Mouse (Mus musculus) heart, embryonic 16.5 days (tissue): Measurements from ENCODE around the gene Adssl1. TPM values are rescaled to one million over a fixed set of nuclear protein-coding genes. Genes with fewer than 3 reads are reported as not detected.

Source experiments
- ATAC-seq: fragments of 200-750 bp; cut with Nextera tagmentation; replicated peaks from 2 replicates; pipeline ENCODE4 v1.8.0; 2017; ENCODE audit warnings: moderate number of reproducible peaks; ENCODE audit not compliant: insufficient read depth, low FRiP score; ENCODE audit errors: extremely low read depth
- H3K27ac ChIP-seq: fragments of 300-500 bp; sonication (generic); 2 replicates; pipeline ENCODE4 v1.5.1; 2014; ENCODE audit warnings: mild to moderate bottlenecking, low read length, control low read depth, moderate library complexity
- H3K27me3 ChIP-seq: fragments of 300-500 bp; sonication (generic); 2 replicates; pipeline ENCODE4 v1.6.1; 2014; ENCODE audit warnings: low read length, mixed read lengths; ENCODE audit not compliant: control insufficient read depth, insufficient read depth
- H3K36me3 ChIP-seq: fragments of 300-500 bp; sonication (generic); 2 replicates; pipeline ENCODE4 v1.6.1; 2014; ENCODE audit not compliant: control insufficient read depth, insufficient read depth
- H3K4me1 ChIP-seq: fragments of 300-500 bp; sonication (generic); 2 replicates; pipeline ENCODE4 v1.6.1; 2014; ENCODE audit warnings: low read length, mixed read lengths; ENCODE audit not compliant: control insufficient read depth, insufficient read depth
- H3K4me2 ChIP-seq: fragments of 300-500 bp; sonication (generic); 2 replicates; pipeline ENCODE4 v1.6.1; 2014; ENCODE audit warnings: low read depth, mild to moderate bottlenecking, control low read depth, low read length
- H3K4me3 ChIP-seq: fragments of 300-500 bp; sonication (generic); 2 replicates; pipeline ENCODE4 v1.5.1; 2014; ENCODE audit warnings: mild to moderate bottlenecking, control low read depth, low read length
- H3K9ac ChIP-seq: fragments of 300-500 bp; sonication (generic); 2 replicates; pipeline ENCODE4 v1.6.1; 2014; ENCODE audit warnings: low read length, control low read depth
- H3K9me3 ChIP-seq: fragments of 300-500 bp; sonication (generic); replicated peaks from 2 replicates; pipeline ENCODE4 v1.6.1; 2016; ENCODE audit warnings: low read length; ENCODE audit not compliant: control insufficient read depth
- WGBS: fragments of 180-500 bp; shearing (Covaris S2); extraction: QIAGEN DNeasy Blood & Tissue Kit; methylation state at CpG from one replicate; pipeline ENCODE4 v1.1.7; 2014; 5-methylcytosine and 5-hydroxymethylcytosine counted together
- polyA plus RNA-seq: library from polyadenylated mRNA; unstranded; fragments of >200 nt; fragmentation: Nextera tagmentation; extraction: Ambion mirVana; gene quantifications from 2 replicates; pipeline ENCODE4 v1.2.1, GENCODE M21; 2015

Adssl1 gene
- polyA plus RNA-seq, 1 experiment from 2014 or later: 118 TPM

- H3K9ac ChIP-seq: no peak overlapping the region
- H3K27me3 ChIP-seq: no peaks in the 10 kb centered on the region
- H3K4me1 ChIP-seq: peaks cover 28% of the 10 kb centered on the region
- no peak overlapping the region for H3K4me3 ChIP-seq
- H3K9me3 ChIP-seq: no peaks in the 10 kb centered on the region
- ATAC-seq: no peak
- WGBS: 61% methylated on average over 9 of the region's 9 CpGs
- H3K4me2 ChIP-seq: no peak overlapping the region
- H3K27ac ChIP-seq: peak overlapping the region; percentile 98; the same call in 1 of the 2 replicates
- 0 out of 2 replicates have a peak, but pooled peaks cover 3% of the 10 kb centered on the region for H3K36me3 ChIP-seq
These were observed 3.2 kb upstream of the Adssl1 start for GRCm38 (mm10) chr12:112616668-112617067.

GRCm38 (mm10) chr12:112617184-112617583 lies 2.7 kb upstream of the Adssl1 start:
- Histone ChIP-seq H3K4me1 (peaks cover 33% of the 10 kb centered on the region), H3K36me3 (no peaks in the 10 kb centered on the region), H3K27me3 (no peaks in the 10 kb centered on the region), H3K4me2 (no peak overlapping the region), H3K9me3 (no peaks in the 10 kb centered on the region), H3K27ac (peak overlapping the region; percentile 98), H3K4me3 (no peak overlapping the region), H3K9ac (no peak overlapping the region)
- ATAC-seq: no peak
- WGBS: 56% methylated on average over 11 of the region's 11 CpGs

- H3K27ac ChIP-seq: peak overlapping the region; percentile 98
- H3K4me3 ChIP-seq: no peak overlapping the region
- H3K9me3 ChIP-seq: no peaks in the 10 kb centered on the region
- peak overlapping the region; percentile 86 for H3K9ac ChIP-seq
- H3K27me3 ChIP-seq: no peaks in the 10 kb centered on the region
- peak overlapping the region; percentile 89; the same call in 1 of the 2 replicates for H3K4me2 ChIP-seq
- peaks cover 39% of the 10 kb centered on the region for H3K4me1 ChIP-seq
- peak; percentile 79 for ATAC-seq
- H3K36me3 ChIP-seq: no peaks in the 10 kb centered on the region
- 8% methylated on average over 8 of the region's 8 CpGs for WGBS
These were observed 1.9 kb upstream of the Adssl1 start for GRCm38 (mm10) chr12:112617898-112618380.

DNA sequence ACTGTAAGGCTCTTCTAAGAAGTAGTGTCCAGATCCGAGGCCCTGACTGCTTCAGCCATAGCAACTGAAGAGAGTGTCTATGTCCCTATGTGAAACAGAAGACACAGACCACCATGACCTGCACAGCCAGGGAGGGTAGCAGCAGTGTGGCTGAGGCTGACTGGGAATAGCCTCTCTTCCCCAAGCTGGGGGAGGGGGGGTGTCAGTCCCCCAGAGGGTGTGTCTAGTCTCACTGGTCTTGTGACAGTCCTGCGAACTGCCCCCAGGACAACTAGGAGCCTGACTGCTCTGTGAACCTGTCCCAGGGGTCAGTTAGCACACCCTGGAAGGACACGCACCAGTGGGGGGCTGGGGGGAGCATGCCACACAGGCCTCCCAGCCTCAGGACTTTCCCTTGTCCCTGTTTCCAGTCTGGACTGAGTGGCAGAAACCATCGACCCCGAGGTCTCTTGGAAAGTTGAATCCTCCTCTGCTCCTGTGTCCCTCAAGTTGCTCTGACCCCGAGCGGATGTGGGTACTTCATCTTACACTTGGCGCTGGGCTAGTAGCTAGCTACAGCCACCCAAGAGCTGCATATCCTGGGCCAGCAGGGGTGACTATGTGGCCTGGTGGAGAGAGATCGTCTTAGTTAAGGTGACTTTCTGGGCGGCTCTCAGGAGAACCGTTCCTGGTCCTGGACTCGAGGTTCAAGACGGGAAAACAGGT lies 712 bp upstream of the Adssl1 start:
- peak overlapping the region; percentile 89 for H3K4me2 ChIP-seq
- H3K9ac ChIP-seq: peak overlapping the region; percentile 86
- no peaks in the 10 kb centered on the region for H3K27me3 ChIP-seq
- H3K4me1 ChIP-seq: peaks cover 50% of the 10 kb centered on the region
- ATAC-seq: peak; percentile 35
- no peaks in the 10 kb centered on the region for H3K9me3 ChIP-seq
- no peaks in the 10 kb centered on the region for H3K36me3 ChIP-seq
- peak overlapping the region; percentile 66 for H3K4me3 ChIP-seq
- WGBS: 15% methylated on average over 13 of the region's 13 CpGs
- H3K27ac ChIP-seq: peak overlapping the region; percentile 98

DNA sequence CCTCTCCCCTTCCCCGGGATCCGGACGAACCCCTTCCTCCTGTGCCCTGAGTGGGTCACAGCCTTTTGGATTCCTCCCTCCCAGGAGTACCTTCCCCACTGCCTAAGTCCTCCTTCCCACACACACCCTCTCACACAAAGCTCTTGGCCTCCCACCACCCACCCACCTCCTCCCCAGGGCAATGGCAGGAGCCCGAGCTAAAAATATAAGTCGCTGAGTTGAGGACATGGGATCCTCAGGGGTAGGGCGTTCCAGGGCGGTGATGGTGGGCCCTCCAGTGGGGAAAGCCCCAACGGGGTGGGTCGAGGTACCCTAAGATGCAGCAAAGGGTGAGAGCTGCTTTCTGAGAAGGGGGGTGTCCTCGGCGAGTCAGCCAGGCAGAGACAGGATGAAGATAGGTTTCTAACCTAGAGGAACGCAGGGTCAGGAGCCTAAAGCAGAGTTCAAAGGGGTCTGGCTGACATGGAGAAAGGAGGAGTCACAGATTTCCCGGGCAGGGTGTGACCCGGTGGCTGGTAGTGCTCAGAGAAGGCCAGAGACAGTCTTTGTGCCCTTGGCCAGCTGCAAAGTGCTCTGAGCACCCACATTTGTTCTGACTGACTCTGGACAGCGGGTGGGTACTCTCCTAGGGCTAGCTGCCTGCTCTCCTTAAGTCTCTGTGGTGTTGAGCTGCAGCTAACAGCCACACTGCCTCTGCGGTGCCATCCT lies 663 bp downstream of the Adssl1 start:
- 11% methylated on average over 13 of the region's 16 CpGs for WGBS
- H3K4me1 ChIP-seq: peaks cover 50% of the 10 kb centered on the region
- peak overlapping the region; percentile 98 for H3K27ac ChIP-seq
- no peaks in the 10 kb centered on the region for H3K9me3 ChIP-seq
- peak overlapping the region; percentile 66 for H3K4me3 ChIP-seq
- H3K27me3 ChIP-seq: no peaks in the 10 kb centered on the region
- peak overlapping the region; percentile 86 for H3K9ac ChIP-seq
- no peak; the same call in none of the 2 replicates for ATAC-seq
- H3K36me3 ChIP-seq: no peaks in the 10 kb centered on the region
- peak overlapping the region; percentile 89 for H3K4me2 ChIP-seq

GRCm38 (mm10) chr12:112621900-112622299 lies 2.1 kb downstream of the Adssl1 start:
- 78% methylated on average over 3 of the region's 3 CpGs for WGBS
- H3K27me3 ChIP-seq: no peaks in the 10 kb centered on the region
- ATAC-seq: no peak
- no peaks in the 10 kb centered on the region for H3K36me3 ChIP-seq
- no peaks in the 10 kb centered on the region for H3K9me3 ChIP-seq
- H3K27ac ChIP-seq: no peak overlapping the region
- H3K9ac ChIP-seq: no peak overlapping the region
- no peak overlapping the region for H3K4me3 ChIP-seq
- H3K4me1 ChIP-seq: peaks cover 50% of the 10 kb centered on the region
- peak overlapping the region; percentile 89; the same call in 1 of the 2 replicates for H3K4me2 ChIP-seq

- no peaks in the 10 kb centered on the region for H3K9me3 ChIP-seq
- no peaks in the 10 kb centered on the region for H3K27me3 ChIP-seq
- ATAC-seq: no peak
- no peaks in the 10 kb centered on the region for H3K36me3 ChIP-seq
- peak overlapping the region; percentile 31; the same call in 1 of the 2 replicates for H3K9ac ChIP-seq
- no peak overlapping the region for H3K4me3 ChIP-seq
- H3K4me2 ChIP-seq: no peak overlapping the region
- H3K4me1 ChIP-seq: peaks cover 44% of the 10 kb centered on the region
- peak overlapping the region; percentile 65 for H3K27ac ChIP-seq
- WGBS: 16% methylated on average over 2 of the region's 2 CpGs
These were observed 3.9 kb downstream of the Adssl1 start for GRCm38 (mm10) chr12:112623742-112624141.

DNA sequence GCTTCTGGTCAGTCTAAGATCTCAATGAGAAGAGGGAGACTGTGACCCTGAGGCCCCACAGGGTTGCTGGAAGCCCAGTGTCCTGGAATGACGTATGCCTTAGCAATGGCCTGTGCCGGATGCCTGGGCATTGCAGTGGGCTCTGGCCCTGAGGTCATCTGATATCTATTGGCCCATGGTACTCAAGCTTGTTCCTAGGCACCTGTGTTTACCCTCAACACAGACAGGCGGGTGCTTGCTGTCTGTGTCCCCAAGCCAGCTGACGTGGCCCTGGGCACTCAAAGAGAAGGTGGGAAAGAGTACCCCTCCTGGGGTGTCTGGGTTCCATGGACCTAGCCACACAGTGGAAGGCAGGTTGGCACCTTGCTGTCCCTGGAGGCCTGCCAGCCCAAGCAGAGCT lies 5.9 kb downstream of the Adssl1 start:
- ATAC-seq: no peak
- Histone ChIP-seq H3K9me3 (no peaks in the 10 kb centered on the region), H3K27ac (no peak overlapping the region), H3K27me3 (no peaks in the 10 kb centered on the region), H3K4me2 (no peak overlapping the region), H3K4me3 (no peak overlapping the region), H3K36me3 (no peaks in the 10 kb centered on the region), H3K4me1 (peaks cover 45% of the 10 kb centered on the region), H3K9ac (no peak overlapping the region)
- 74% methylated on average over 4 of the region's 4 CpGs for WGBS

DNA sequence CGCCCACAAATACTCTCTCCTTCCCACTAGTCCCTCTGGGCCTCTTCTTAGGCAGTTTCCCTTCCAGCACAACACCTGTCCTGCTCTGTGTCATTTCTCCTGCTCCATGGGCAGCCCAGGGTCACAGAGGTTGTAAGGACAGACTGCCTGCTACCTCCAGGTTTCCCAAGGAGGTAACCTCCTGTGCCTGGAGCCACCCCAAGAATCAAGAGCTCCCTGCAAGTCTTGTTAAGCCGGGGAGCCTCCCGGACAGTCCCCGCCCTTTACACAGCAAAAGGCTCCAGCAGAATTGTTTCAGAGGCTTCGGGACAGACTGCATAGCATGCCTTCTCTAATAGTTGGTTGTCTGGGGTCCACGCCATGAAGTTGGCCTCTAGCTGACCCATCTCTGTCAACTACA lies 6.6 kb downstream of the Adssl1 start:
- H3K9ac ChIP-seq: no peak overlapping the region
- no peak overlapping the region for H3K27ac ChIP-seq
- H3K9me3 ChIP-seq: no peaks in the 10 kb centered on the region
- WGBS: 68% methylated on average over 6 of the region's 6 CpGs
- no peak for ATAC-seq
- H3K4me2 ChIP-seq: no peak overlapping the region
- no peak overlapping the region for H3K4me3 ChIP-seq
- H3K27me3 ChIP-seq: no peaks in the 10 kb centered on the region
- H3K36me3 ChIP-seq: no peaks in the 10 kb centered on the region
- peaks cover 44% of the 10 kb centered on the region for H3K4me1 ChIP-seq
